Mouse (Mus musculus) E14TG2a.4 (cell line): ENCODE data around the gene Bglap3.

Experiments
- CTCF ChIP-seq: conservative IDR thresholded peaks from 2 replicates; pipeline ENCODE4 v1.5.1; 2014; ENCODE audit warnings: low read length
- NANOG ChIP-seq: IDR thresholded peaks from 2 replicates; pipeline ENCODE4 v1.6.1; 2014; ENCODE audit warnings: borderline replicate concordance, low read length, mixed read lengths
- POU5F1 ChIP-seq: IDR thresholded peaks from 2 replicates; pipeline ENCODE4 v1.6.1; 2014; ENCODE audit warnings: low read length, borderline replicate concordance

DNA sequence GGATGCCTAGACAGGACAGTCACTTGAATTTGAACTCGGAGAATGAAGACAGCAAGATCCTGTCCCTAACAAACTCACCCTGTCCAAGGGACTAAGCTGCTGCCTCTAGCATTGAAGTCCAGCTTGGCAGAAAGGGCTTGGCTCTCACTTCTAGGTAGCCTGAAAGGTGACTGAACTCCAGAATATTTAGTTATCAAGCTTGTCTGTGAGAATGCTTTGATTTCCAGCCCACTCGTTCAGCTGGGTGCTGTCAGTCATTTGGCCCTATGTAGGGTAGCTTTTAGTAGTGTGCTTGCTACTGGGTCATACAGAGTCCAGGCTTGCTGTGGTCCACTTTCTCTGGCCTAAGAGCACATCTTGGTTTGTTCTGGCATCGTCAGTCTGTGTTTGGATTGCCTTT, 33.5 kb downstream of the Bglap3 start:
- TF ChIP-seq CTCF = no peak
- no peak for TF ChIP-seq POU5F1
- no peak for TF ChIP-seq NANOG
